Mouse (Mus musculus) C2C12 (cell line): ENCODE data around the gene Fis1. TPM values are rescaled to one million over a fixed set of nuclear protein-coding genes. Genes with fewer than 3 reads are reported as not detected.
A peak's percentile ranks its signal among the peaks of the same experiment; 100 is the strongest.

Source experiments
- H3K27me3 ChIP-seq: one replicate; pipeline ENCODE4 v1.6.1; 2011; ENCODE audit not compliant: control insufficient read depth, insufficient read depth, insufficient read length
- H3K36me3 ChIP-seq: one replicate; pipeline ENCODE4 v1.6.1; 2011; ENCODE audit not compliant: control insufficient read depth, insufficient read depth
- H3K4me3 ChIP-seq: one replicate; pipeline ENCODE4 v1.5.1; 2011; ENCODE audit warnings: mild to moderate bottlenecking, control low read depth; ENCODE audit not compliant: poor library complexity, insufficient read depth, severe bottlenecking
- H3K79me2 ChIP-seq: one replicate; pipeline ENCODE4 v1.6.1; 2011; ENCODE audit not compliant: control insufficient read depth, insufficient read depth
- H3K79me3 ChIP-seq: one replicate; pipeline ENCODE4 v1.6.1; 2011; ENCODE audit warnings: low read depth, control low read depth
- H3ac ChIP-seq: one replicate; pipeline ENCODE3; 2011; ENCODE audit warnings: low read depth; ENCODE audit not compliant: control insufficient read depth, insufficient read length
- CEBPB ChIP-seq: IDR thresholded peaks from one replicate; pipeline ENCODE4 v1.6.1; 2011; ENCODE audit warnings: low read depth, mild to moderate bottlenecking, control low read depth, moderate library complexity
- CTCF ChIP-seq: IDR thresholded peaks from one replicate; pipeline ENCODE4 v1.5.1; 2011; ENCODE audit not compliant: control insufficient read depth, insufficient read depth, insufficient read length
- FOSL1 ChIP-seq: IDR thresholded peaks from one replicate; pipeline ENCODE4 v1.8.0; 2011; ENCODE audit warnings: mild to moderate bottlenecking, low read length; ENCODE audit not compliant: poor library complexity, insufficient read depth, severe bottlenecking
- MAX ChIP-seq: IDR thresholded peaks from one replicate; pipeline ENCODE4 v1.6.1; 2011; ENCODE audit warnings: mild to moderate bottlenecking, control low read depth
- MYOD1 ChIP-seq: IDR thresholded peaks from one replicate; pipeline ENCODE4 v1.6.1; 2011; ENCODE audit warnings: low read depth; ENCODE audit not compliant: control insufficient read depth, insufficient read length
- MYOG ChIP-seq: IDR thresholded peaks from one replicate; pipeline ENCODE4 v1.6.1; 2011; ENCODE audit not compliant: control insufficient read depth, insufficient read length; ENCODE audit errors: extremely low read depth
- USF1 ChIP-seq: IDR thresholded peaks from one replicate; pipeline ENCODE4 v1.6.1; 2011; ENCODE audit warnings: low read depth, mild to moderate bottlenecking, control low read depth, moderate library complexity
- polyA plus RNA-seq: library from polyadenylated mRNA; unstranded; fragments of >200 nt; fragmentation: generic; extraction: Trizol; gene quantifications from one replicate; pipeline ENCODE4 v1.2.1, GENCODE M21; 2012; ENCODE audit warnings: missing spikeins

Fis1 gene
- polyA plus RNA-seq, 1 experiment = 311 TPM

GRCm38 (mm10) chr5:136961983-136962461 lies 8.9 kb downstream of the Fis1 start:
- peaks cover 61% of the 10 kb centered on the region for H3K79me2 ChIP-seq
- peaks cover 34% of the 10 kb centered on the region for H3K36me3 ChIP-seq
- peak overlapping the region; percentile 53 for H3K4me3 ChIP-seq
- TF ChIP-seq CTCF (no peak), MYOD1 (no peak), CEBPB (no peak), MYOG (no peak), MAX (no peak), FOSL1 (no peak)
- peaks cover 11% of the 10 kb centered on the region for H3K79me3 ChIP-seq
- H3K27me3 ChIP-seq = no peaks in the 10 kb centered on the region
- H3ac ChIP-seq = peak overlapping the region; percentile 74

- Histone ChIP-seq H3K4me3 (peak overlapping the region; percentile 53), H3K79me3 (peaks cover 6% of the 10 kb centered on the region), H3K36me3 (peaks cover 34% of the 10 kb centered on the region), H3K79me2 (peaks cover 56% of the 10 kb centered on the region), H3K27me3 (no peaks in the 10 kb centered on the region), H3ac (peak overlapping the region; percentile 49)
- TF ChIP-seq CTCF (peak; percentile 73), MYOG (no peak)
Measured at GRCm38 (mm10) chr5:136962501-136962900, 9.4 kb downstream of the Fis1 start.

GRCm38 (mm10) chr5:136962966-136963540 lies 10.0 kb downstream of the Fis1 start:
- Histone ChIP-seq H3K36me3 (peaks cover 36% of the 10 kb centered on the region), H3K4me3 (no peak overlapping the region), H3ac (peak overlapping the region; percentile 38), H3K79me3 (peaks cover 6% of the 10 kb centered on the region), H3K79me2 (peaks cover 52% of the 10 kb centered on the region), H3K27me3 (no peaks in the 10 kb centered on the region)
- TF ChIP-seq CEBPB = no peak
- no peak for TF ChIP-seq MAX
- no peak for TF ChIP-seq USF1
- no peak for TF ChIP-seq FOSL1
- no peak for TF ChIP-seq CTCF
- no peak for TF ChIP-seq MYOD1
- no peak for TF ChIP-seq MYOG

- no peak overlapping the region for H3ac ChIP-seq
- TF ChIP-seq MYOG = no peak
- TF ChIP-seq CTCF = no peak
- no peak for TF ChIP-seq MYOD1
- TF ChIP-seq USF1 = no peak
- no peaks in the 10 kb centered on the region for H3K27me3 ChIP-seq
- H3K36me3 ChIP-seq = peaks cover 38% of the 10 kb centered on the region
- peaks cover 6% of the 10 kb centered on the region for H3K79me3 ChIP-seq
- peaks cover 37% of the 10 kb centered on the region for H3K79me2 ChIP-seq
- H3K4me3 ChIP-seq = no peak overlapping the region
Measured at GRCm38 (mm10) chr5:136965210-136965609, 12.1 kb downstream of the Fis1 start.

GRCm38 (mm10) chr5:136965686-136966085 lies 12.6 kb downstream of the Fis1 start:
- TF ChIP-seq MYOG (no peak), CEBPB (no peak), MAX (no peak), FOSL1 (no peak)
- Histone ChIP-seq H3K4me3 (no peak overlapping the region), H3K27me3 (no peaks in the 10 kb centered on the region), H3K79me2 (peaks cover 34% of the 10 kb centered on the region), H3K79me3 (peaks cover 6% of the 10 kb centered on the region), H3ac (no peak overlapping the region), H3K36me3 (peaks cover 38% of the 10 kb centered on the region)

- Histone ChIP-seq H3K4me3 (no peak within 1 kb of the TSS), H3K79me2 (peaks cover 31% of the 10 kb centered on the region), H3K27me3 (no peaks in the 10 kb centered on the region), H3K79me3 (peaks cover 6% of the 10 kb centered on the region), H3ac (no peak within 1 kb of the TSS), H3K36me3 (peaks cover 38% of the 10 kb centered on the region)
- TF ChIP-seq CTCF (no peak), MYOG (no peak), FOSL1 (no peak), MAX (no peak), CEBPB (no peak), USF1 (no peak), MYOD1 (no peak)
Measured at GRCm38 (mm10) chr5:136966331-136966730, 13.3 kb downstream of the Fis1 start, which contains the start of gene Cldn15. Gene Cldn15 (plus strand): TSS chr5:136966616.
